Mouse (Mus musculus) MEL (cell line): ENCODE measurements around the gene Nol7.

Source experiments
- BHLHE40 ChIP-seq: IDR thresholded peaks from 2 replicates; pipeline ENCODE4 v1.6.1; 2012; ENCODE audit warnings: low read depth, mild to moderate bottlenecking, inconsistent platforms, low read length, improper control_type of control experiment, borderline replicate concordance
- CTCF ChIP-seq, 3 experiments: IDR thresholded peaks in 2 of 3; conservative IDR thresholded peaks in 1 of 3; 2 replicates each; pipeline ENCODE4 v1.5.1; 2011 to 2012; ENCODE audit warnings: low read length in 3 of 3, low read depth in 2 of 3, mild to moderate bottlenecking in 2 of 3, improper control_type of control experiment in 1 of 3, inconsistent platforms in 1 of 3, mixed read lengths in 1 of 3, moderate library complexity in 1 of 3; ENCODE audit not compliant: control insufficient read depth in 1 of 3, insufficient read depth in 1 of 3, poor library complexity in 1 of 3, severe bottlenecking in 1 of 3
- EP300 ChIP-seq, 2 experiments: IDR thresholded peaks; 2 replicates each; pipeline ENCODE4 v1.6.1; 2011; ENCODE audit warnings: improper control_type of control experiment in 2 of 2, low read length in 2 of 2, low read depth in 1 of 2, mild to moderate bottlenecking in 1 of 2
- GABPA ChIP-seq: IDR thresholded peaks from 2 replicates; pipeline ENCODE4 v1.6.1; 2012; ENCODE audit warnings: low read depth, mild to moderate bottlenecking, inconsistent platforms, low read length, improper control_type of control experiment, moderate library complexity
- GATA1 ChIP-seq: IDR thresholded peaks from 2 replicates; pipeline ENCODE4 v1.6.1; 2011; ENCODE audit warnings: low read depth, low read length, improper control_type of control experiment
- HCFC1 ChIP-seq: IDR thresholded peaks from 2 replicates; pipeline ENCODE4 v1.6.1; 2012; ENCODE audit warnings: low read depth, mild to moderate bottlenecking, inconsistent platforms, low read length, improper control_type of control experiment, moderate library complexity
- MYC ChIP-seq: IDR thresholded peaks from 2 replicates; pipeline ENCODE4 v1.6.1; 2011; ENCODE audit warnings: low read depth, mild to moderate bottlenecking, low read length, improper control_type of control experiment, moderate library complexity
- POLR2A ChIP-seq, 2 experiments: IDR thresholded peaks; 2 replicates each; pipeline ENCODE4 v1.6.1; 2011 to 2012; ENCODE audit warnings: low read length in 2 of 2, mild to moderate bottlenecking in 2 of 2, control low read depth in 1 of 2, improper control_type of control experiment in 1 of 2, low read depth in 1 of 2, moderate library complexity in 1 of 2; ENCODE audit not compliant: control insufficient read depth in 1 of 2, insufficient read depth in 1 of 2, poor library complexity in 1 of 2
- SMC3 ChIP-seq: IDR thresholded peaks from 2 replicates; pipeline ENCODE4 v1.6.1; 2011; ENCODE audit warnings: low read depth, low read length, improper control_type of control experiment

DNA sequence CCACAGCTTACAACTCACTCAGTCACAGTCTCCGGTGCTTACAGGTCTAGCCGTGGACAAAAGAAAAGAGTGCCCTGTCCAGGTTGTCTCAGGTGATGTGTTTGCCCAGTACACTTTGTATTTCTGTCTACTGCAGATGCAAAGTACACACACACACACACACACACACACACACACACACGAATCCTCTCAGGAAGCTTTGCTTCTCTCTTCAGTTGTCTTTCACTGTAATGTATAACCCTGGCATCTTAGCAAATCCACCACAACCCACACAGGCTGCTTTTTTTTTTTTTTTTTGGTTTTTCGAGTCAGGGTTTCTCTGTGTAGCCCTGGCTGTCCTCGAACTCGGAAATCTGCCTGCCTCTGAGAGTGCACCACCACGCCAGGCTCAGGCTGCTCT lies 56.2 kb downstream of the Nol7 start:
- no peak for TF ChIP-seq CTCF (IDR thresholded peaks at IDR 0.05 in 2 of 3, conservative IDR thresholded peaks at IDR 0.05 in 1 of 3; ENCODE audit: control insufficient read depth in 1 of 3, insufficient read depth in 1 of 3, low read depth in 2 of 3, low read length in 3 of 3, poor library complexity in 1 of 3, severe bottlenecking in 1 of 3)
- no peak for TF ChIP-seq SMC3
- no peak for TF ChIP-seq GABPA
- no peak for TF ChIP-seq GATA1
- TF ChIP-seq POLR2A (IDR thresholded peaks at IDR 0.05; ENCODE audit: control insufficient read depth in 1 of 2, insufficient read depth in 1 of 2, low read depth in 1 of 2, low read length in 2 of 2, poor library complexity in 1 of 2) = no peak
- TF ChIP-seq HCFC1 = no peak
- no peak for TF ChIP-seq EP300 (IDR thresholded peaks at IDR 0.05; ENCODE audit: low read depth in 1 of 2, low read length in 2 of 2)
- no peak for TF ChIP-seq MYC
- TF ChIP-seq BHLHE40 = no peak
